Mouse (Mus musculus): ENCODE measurements around the gene Inka1. TPM values are rescaled to one million over a fixed set of nuclear protein-coding genes. Genes with fewer than 3 reads are reported as not detected.
A peak's percentile ranks its signal among the peaks of the same experiment; 100 is the strongest.

Gene Inka1
- polyA plus RNA-seq, 1 experiment, result 21.0 TPM

GRCm38 (mm10) chr9:107961351-107961762 is 24.3 kb downstream of the Inka1 start:
- Histone ChIP-seq H3K27ac (ENCODE audit: insufficient read depth, low read length) (no peak overlapping the region), H3K4me1 (ENCODE audit: control insufficient read depth, insufficient read depth, low read length) (no peaks in the 10 kb centered on the region), H3K4me3 (ENCODE audit: insufficient read depth, low read length) (no peak overlapping the region)
- no peak for TF ChIP-seq POLR2A (IDR thresholded peaks at IDR 0.05; ENCODE audit: low read depth, low read length)

- Histone ChIP-seq H3K27ac (ENCODE audit: insufficient read depth, low read length) (no peak overlapping the region), H3K4me1 (ENCODE audit: control insufficient read depth, insufficient read depth, low read length) (peaks cover 2% of the 10 kb centered on the region), H3K4me3 (ENCODE audit: insufficient read depth, low read length) (no peak overlapping the region)
- TF ChIP-seq CTCF (IDR thresholded peaks at IDR 0.05; ENCODE audit: borderline replicate concordance, insufficient read depth, low read length) (no peak), POLR2A (IDR thresholded peaks at IDR 0.05; ENCODE audit: low read depth, low read length) (no peak)
Measured at GRCm38 (mm10) chr9:107960928-107961327, 24.8 kb downstream of the Inka1 start.

GRCm38 (mm10) chr9:107959896-107960295 is 25.8 kb downstream of the Inka1 start:
- Histone ChIP-seq H3K4me1 (ENCODE audit: control insufficient read depth, insufficient read depth, low read length) (peaks cover 7% of the 10 kb centered on the region), H3K4me3 (ENCODE audit: insufficient read depth, low read length) (no peak overlapping the region), H3K27ac (ENCODE audit: insufficient read depth, low read length) (no peak overlapping the region)
- TF ChIP-seq CTCF (IDR thresholded peaks at IDR 0.05; ENCODE audit: borderline replicate concordance, insufficient read depth, low read length), result no peak
- TF ChIP-seq POLR2A (IDR thresholded peaks at IDR 0.05; ENCODE audit: low read depth, low read length), result no peak

- Histone ChIP-seq H3K4me3 (ENCODE audit: insufficient read depth, low read length) (no peak overlapping the region), H3K4me1 (ENCODE audit: control insufficient read depth, insufficient read depth, low read length) (peaks cover 7% of the 10 kb centered on the region), H3K27ac (ENCODE audit: insufficient read depth, low read length) (no peak overlapping the region)
- TF ChIP-seq CTCF (IDR thresholded peaks at IDR 0.05; ENCODE audit: borderline replicate concordance, insufficient read depth, low read length) (no peak), POLR2A (IDR thresholded peaks at IDR 0.05; ENCODE audit: low read depth, low read length) (no peak)
Measured at GRCm38 (mm10) chr9:107957141-107957540, 28.5 kb downstream of the Inka1 start.

- no peak overlapping the region for H3K27ac ChIP-seq (ENCODE audit: insufficient read depth, low read length)
- H3K4me1 ChIP-seq (ENCODE audit: control insufficient read depth, insufficient read depth, low read length), result peaks cover 13% of the 10 kb centered on the region
- H3K4me3 ChIP-seq (ENCODE audit: insufficient read depth, low read length), result no peak overlapping the region
- TF ChIP-seq POLR2A (IDR thresholded peaks at IDR 0.05; ENCODE audit: low read depth, low read length) (no peak), CTCF (IDR thresholded peaks at IDR 0.05; ENCODE audit: borderline replicate concordance, insufficient read depth, low read length) (no peak)
Measured at GRCm38 (mm10) chr9:107955613-107956289, 29.9 kb downstream of the Inka1 start.

GRCm38 (mm10) chr9:107950460-107951355 is 35.0 kb downstream of the Inka1 start:
- peak overlapping the region; percentile 80 for H3K4me3 ChIP-seq (ENCODE audit: insufficient read depth, low read length)
- peak; percentile 88 for TF ChIP-seq POLR2A (IDR thresholded peaks at IDR 0.05; ENCODE audit: low read depth, low read length)
- TF ChIP-seq CTCF (IDR thresholded peaks at IDR 0.05; ENCODE audit: borderline replicate concordance, insufficient read depth, low read length), result no peak
- peak overlapping the region; percentile 10; the same call in 1 of the 2 replicates for H3K27ac ChIP-seq (ENCODE audit: insufficient read depth, low read length)
- peaks cover 8% of the 10 kb centered on the region for H3K4me1 ChIP-seq (ENCODE audit: control insufficient read depth, insufficient read depth, low read length)

- TF ChIP-seq CTCF (IDR thresholded peaks at IDR 0.05; ENCODE audit: borderline replicate concordance, insufficient read depth, low read length), result no peak
- no peak for TF ChIP-seq POLR2A (IDR thresholded peaks at IDR 0.05; ENCODE audit: low read depth, low read length)
- peak within 1 kb of the TSS; percentile 10; the same call in 1 of the 2 replicates for H3K27ac ChIP-seq (ENCODE audit: insufficient read depth, low read length)
- peak within 1 kb of the TSS; percentile 80 for H3K4me3 ChIP-seq (ENCODE audit: insufficient read depth, low read length)
- H3K4me1 ChIP-seq (ENCODE audit: control insufficient read depth, insufficient read depth, low read length), result peaks cover 6% of the 10 kb centered on the region; the same call in 1 of the 2 replicates
Measured at GRCm38 (mm10) chr9:107949922-107950235, 35.8 kb downstream of the Inka1 start, which contains the start of gene Traip. Gene Traip, plus strand, starts transcription at chr9:107950136.

GRCm38 (mm10) chr9:107949184-107949921 is 36.3 kb downstream of the Inka1 start:
- peaks cover 6% of the 10 kb centered on the region; the same call in 1 of the 2 replicates for H3K4me1 ChIP-seq (ENCODE audit: control insufficient read depth, insufficient read depth, low read length)
- TF ChIP-seq POLR2A (IDR thresholded peaks at IDR 0.05; ENCODE audit: low read depth, low read length) (no peak), CTCF (IDR thresholded peaks at IDR 0.05; ENCODE audit: borderline replicate concordance, insufficient read depth, low read length) (no peak)
- no peak overlapping the region for H3K27ac ChIP-seq (ENCODE audit: insufficient read depth, low read length)
- H3K4me3 ChIP-seq (ENCODE audit: insufficient read depth, low read length), result no peak overlapping the region

Data from embryonic fibroblast, embryonic 13.5 days (primary cell).